Mouse (Mus musculus) limb, embryonic 14.5 days (tissue): Measurements from ENCODE around the gene Emsy. TPM values are rescaled to one million over a fixed set of nuclear protein-coding genes. Genes with fewer than 3 reads are reported as not detected.

Source experiments
- ATAC-seq: fragments of 200-750 bp; cut with Nextera tagmentation; 2 replicates; pipeline ENCODE4 v1.8.0; 2017; ENCODE audit warnings: low read depth, moderate number of reproducible peaks, moderate TSS enrichment; ENCODE audit not compliant: low FRiP score
- DNase-seq: peaks from one replicate; pipeline ENCODE4 v3.0.0-alpha.2; 2015; ENCODE audit warnings: low spot score
- H3K27ac ChIP-seq: fragments of 300-500 bp; sonication (generic); replicated peaks from 2 replicates; pipeline ENCODE4 v1.5.1; 2014; ENCODE audit warnings: low read depth, mild to moderate bottlenecking, low read length, moderate library complexity, mixed read lengths
- H3K27me3 ChIP-seq: fragments of 300-500 bp; sonication (generic); 2 replicates; pipeline ENCODE4 v1.6.1; 2014; ENCODE audit warnings: low read length, mixed read lengths; ENCODE audit not compliant: control insufficient read depth, insufficient read depth
- H3K36me3 ChIP-seq: fragments of 300-500 bp; sonication (generic); 2 replicates; pipeline ENCODE4 v1.6.1; 2014; ENCODE audit warnings: mild to moderate bottlenecking, low read length, moderate library complexity, mixed read lengths; ENCODE audit not compliant: control insufficient read depth, insufficient read depth
- H3K4me1 ChIP-seq: fragments of 300-500 bp; sonication (generic); 2 replicates; pipeline ENCODE4 v1.6.1; 2014; ENCODE audit warnings: antibody characterized with exemption, low read length, mixed read lengths; ENCODE audit not compliant: control insufficient read depth, insufficient read depth
- H3K4me2 ChIP-seq: fragments of 300-500 bp; sonication (generic); replicated peaks from 2 replicates; pipeline ENCODE4 v1.6.1; 2014; ENCODE audit warnings: low read depth, mild to moderate bottlenecking, low read length, moderate library complexity; ENCODE audit not compliant: severe bottlenecking
- H3K4me3 ChIP-seq: fragments of 300-500 bp; sonication (generic); replicated peaks from 2 replicates; pipeline ENCODE4 v1.5.1; 2014; ENCODE audit warnings: low read length
- H3K9ac ChIP-seq: fragments of 300-500 bp; sonication (generic); 2 replicates; pipeline ENCODE4 v1.6.1; 2014; ENCODE audit warnings: mild to moderate bottlenecking, low read depth, low read length, moderate library complexity; ENCODE audit not compliant: severe bottlenecking
- H3K9me3 ChIP-seq: fragments of 300-500 bp; sonication (generic); 2 replicates; pipeline ENCODE4 v1.6.1; 2016; ENCODE audit warnings: low read length; ENCODE audit not compliant: control insufficient read depth
- POLR2A ChIP-seq: fragments of 200-500 bp; IDR thresholded peaks from 2 replicates; pipeline ENCODE4 v1.8.0; 2012; ENCODE audit warnings: inconsistent platforms, mild to moderate bottlenecking, moderate library complexity, borderline replicate concordance; ENCODE audit not compliant: insufficient read depth, insufficient read length; ENCODE audit errors: extremely low read depth
- WGBS: fragments of 180-500 bp; shearing (Covaris S2); extraction: QIAGEN DNeasy Blood & Tissue Kit; methylation state at CpG from one replicate; pipeline ENCODE4 v1.1.7; 2014; 5-methylcytosine and 5-hydroxymethylcytosine counted together
- polyA plus RNA-seq, 2 experiments: library from polyadenylated mRNA; depleted of rRNA in 1 of 2; stranded (reverse) in 1 of 2; unstranded in 1 of 2; fragments of >200 nt; fragmentation: Nextera tagmentation in 1 of 2; extraction: Ambion mirVana in 1 of 2; gene quantifications; 2 replicates each; pipeline versions ENCODE4 v1.2.1 to v1.2.3; 2012 to 2014

The Emsy gene
- polyA plus RNA-seq, 2 experiments: 32.0 to 46.4 TPM

DNA sequence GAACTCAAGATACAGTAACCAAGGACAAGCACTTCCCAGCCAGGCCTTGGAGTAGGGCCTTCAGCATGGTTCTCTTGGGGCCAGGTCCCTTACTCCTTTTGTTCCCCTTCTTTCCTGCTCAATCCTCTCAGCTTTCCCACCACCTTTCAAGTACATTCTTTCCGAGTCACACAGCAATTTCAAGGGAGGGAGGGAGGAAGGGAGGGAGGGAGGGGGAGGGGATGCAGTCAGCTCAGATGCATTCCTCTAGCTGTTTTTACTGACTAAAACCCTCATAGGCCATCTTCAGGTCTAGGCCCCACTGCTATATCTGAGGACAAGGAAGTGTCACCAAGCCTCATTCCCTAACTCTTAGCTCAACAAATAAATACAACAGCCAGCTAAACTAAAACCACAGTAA is 12.3 kb downstream of the Emsy start:
- no peak overlapping the region for H3K27ac ChIP-seq
- no peaks in the 10 kb centered on the region for H3K27me3 ChIP-seq
- H3K9ac ChIP-seq: no peak overlapping the region
- DNase-seq: no peak
- peaks cover 68% of the 10 kb centered on the region for H3K36me3 ChIP-seq
- H3K4me3 ChIP-seq: no peak overlapping the region
- ATAC-seq: no peak
- TF ChIP-seq POLR2A: no peak
- H3K4me1 ChIP-seq: no peaks in the 10 kb centered on the region
- H3K9me3 ChIP-seq: no peaks in the 10 kb centered on the region
- no peak overlapping the region for H3K4me2 ChIP-seq
- 10% methylated on average over 1 of the region's 1 CpGs for WGBS

GRCm38 (mm10) chr7:98636607-98637006 is 20.0 kb downstream of the Emsy start:
- TF ChIP-seq POLR2A: no peak
- no peak for DNase-seq

GRCm38 (mm10) chr7:98633032-98633431 is 23.6 kb downstream of the Emsy start:
- Histone ChIP-seq H3K4me3 (no peak overlapping the region), H3K9me3 (no peaks in the 10 kb centered on the region), H3K4me1 (no peaks in the 10 kb centered on the region), H3K27me3 (no peaks in the 10 kb centered on the region), H3K9ac (no peak overlapping the region), H3K36me3 (peaks cover 42% of the 10 kb centered on the region), H3K4me2 (no peak overlapping the region), H3K27ac (no peak overlapping the region)
- no peak for DNase-seq
- WGBS: 68% methylated on average over 3 of the region's 3 CpGs
- no peak for ATAC-seq
- no peak for TF ChIP-seq POLR2A

More at GRCm38 (mm10) chr7:98636607-98637006, 20.0 kb downstream of the Emsy start:
- Histone ChIP-seq H3K4me3 (no peak overlapping the region), H3K9ac (no peak overlapping the region), H3K4me2 (no peak overlapping the region), H3K27me3 (no peaks in the 10 kb centered on the region), H3K27ac (no peak overlapping the region), H3K4me1 (no peaks in the 10 kb centered on the region), H3K36me3 (peaks cover 45% of the 10 kb centered on the region), H3K9me3 (no peaks in the 10 kb centered on the region)
- WGBS: 97% methylated on average over 2 of the region's 2 CpGs
- ATAC-seq: no peak

DNA sequence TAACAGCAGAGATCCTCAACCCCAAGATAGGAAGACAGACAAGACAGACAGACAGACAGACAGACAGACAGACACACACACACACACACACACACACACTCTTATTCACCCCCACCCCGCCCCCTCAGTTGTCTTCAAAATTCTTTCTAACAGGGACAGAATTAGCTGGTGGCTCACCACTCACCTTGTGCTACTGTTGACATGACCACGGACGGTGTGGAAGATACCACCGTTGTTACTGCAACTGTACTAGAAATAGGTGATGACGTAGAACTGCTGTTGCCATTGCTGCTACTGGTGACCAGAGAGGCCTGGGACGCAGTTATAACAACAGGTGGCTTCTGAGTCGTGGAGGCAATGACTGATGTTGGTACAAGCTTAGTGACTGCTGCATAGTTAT is 26.6 kb downstream of the Emsy start:
- WGBS: 88% methylated on average over 7 of the region's 7 CpGs
- H3K36me3 ChIP-seq: peaks cover 47% of the 10 kb centered on the region

DNA sequence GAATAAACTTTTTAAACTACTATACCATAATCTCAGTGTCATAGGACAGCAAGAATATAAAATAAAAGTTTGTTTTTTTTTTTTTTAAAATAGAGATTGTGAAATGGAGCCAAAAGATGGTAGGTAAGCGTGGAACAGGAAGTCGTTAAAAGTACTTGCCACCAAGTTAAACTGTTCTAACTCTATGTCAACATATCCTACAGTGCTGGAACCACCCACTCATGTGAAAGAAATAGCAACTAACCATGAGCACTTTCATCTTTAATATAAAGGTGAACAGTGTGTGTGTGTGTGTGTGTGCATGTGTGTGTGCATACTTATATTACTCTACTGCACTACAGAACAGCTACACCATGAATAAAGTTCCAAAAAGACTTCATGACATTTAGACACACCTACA is 38.8 kb downstream of the Emsy start:
- WGBS: 76% methylated on average over 2 of the region's 2 CpGs

More for the DNA sequence above, 26.6 kb downstream of the Emsy start:
- Histone ChIP-seq H3K27me3 (no peaks in the 10 kb centered on the region), H3K4me1 (no peaks in the 10 kb centered on the region), H3K4me3 (no peak overlapping the region), H3K4me2 (no peak overlapping the region), H3K9me3 (no peaks in the 10 kb centered on the region), H3K9ac (no peak overlapping the region), H3K27ac (no peak overlapping the region)
- DNase-seq (no peak), ATAC-seq (no peak)
- TF ChIP-seq POLR2A: no peak

GRCm38 (mm10) chr7:98612936-98613335 is 43.6 kb downstream of the Emsy start:
- WGBS: 80% methylated on average over 1 of the region's 1 CpGs
- Histone ChIP-seq H3K36me3 (peaks cover 42% of the 10 kb centered on the region), H3K27ac (no peak overlapping the region), H3K4me3 (no peak overlapping the region), H3K4me2 (no peak overlapping the region), H3K4me1 (no peaks in the 10 kb centered on the region), H3K9ac (no peak overlapping the region), H3K27me3 (no peaks in the 10 kb centered on the region), H3K9me3 (no peaks in the 10 kb centered on the region)
- no peak for ATAC-seq
- no peak for TF ChIP-seq POLR2A
- no peak for DNase-seq

More for the DNA sequence above, 38.8 kb downstream of the Emsy start:
- H3K4me3 ChIP-seq: no peak overlapping the region
- ATAC-seq (no peak), DNase-seq (no peak)
- no peak for TF ChIP-seq POLR2A
- peaks cover 41% of the 10 kb centered on the region for H3K36me3 ChIP-seq
- no peaks in the 10 kb centered on the region for H3K9me3 ChIP-seq
- no peaks in the 10 kb centered on the region for H3K27me3 ChIP-seq
- no peak overlapping the region for H3K4me2 ChIP-seq
- no peak overlapping the region for H3K27ac ChIP-seq
- H3K4me1 ChIP-seq: no peaks in the 10 kb centered on the region
- H3K9ac ChIP-seq: no peak overlapping the region
